Mouse (Mus musculus) CD4-positive, CD25-positive, alpha-beta regulatory T cell, adult 2 months (primary cell): ENCODE results near the gene Ybey.
A peak's percentile ranks its signal among the peaks of the same experiment; 100 is the strongest.

Experiments
- DNase-seq: peaks from one replicate; pipeline ENCODE4 v3.0.0-alpha.2; 2012; ENCODE audit warnings: low read depth, low spot score

Ybey gene

GRCm38 (mm10) chr10:76442178-76443088 lies 26.5 kb downstream of the Ybey start, which contains the start of gene Pcnt:
TSS of gene Pcnt (minus strand) at chr10:76442786.
- peak; percentile 98 for DNase-seq

- DNase-seq = peak; percentile 11
Observed at GRCm38 (mm10) chr10:76440281-76440680, 28.6 kb downstream of the Ybey start, which contains the start of gene AC141477.1. TSS of gene AC141477.1 (minus strand) at chr10:76440444.

- DNase-seq = no peak
Observed at GRCm38 (mm10) chr10:76439107-76439890, 29.6 kb downstream of the Ybey start.

- no peak for DNase-seq
Observed at GRCm38 (mm10) chr10:76433925-76434324, 35.0 kb downstream of the Ybey start.

GRCm38 (mm10) chr10:76425674-76426073 lies 43.2 kb downstream of the Ybey start:
- DNase-seq = no peak

GRCm38 (mm10) chr10:76416811-76417210 lies 52.1 kb downstream of the Ybey start:
- no peak for DNase-seq
